Mouse (Mus musculus) neural tube, embryonic 14.5 days (tissue): ENCODE measurements at regions not wholly inside any gene's neighbourhood (a gene's known extent, or its start where the extent isn't known, plus 50 kb on each side); places are given as distances from the start of the nearest gene placed in this dataset.
"Not testable (repeated sequence)": the region's sequence is repeated elsewhere in the genome, so short reads cannot be mapped to it uniquely, and the experiment has no call there.

Experiments
- ATAC-seq: fragments of 200-750 bp; cut with Nextera tagmentation; 2 replicates; pipeline ENCODE4 v1.8.0; 2017; ENCODE audit warnings: low read depth, mild to moderate bottlenecking, moderate TSS enrichment, moderate library complexity
- H3K27ac ChIP-seq: fragments of 300-500 bp; sonication (generic); 2 replicates; pipeline ENCODE4 v1.5.1; 2014; ENCODE audit warnings: low read depth, mild to moderate bottlenecking, control low read depth, low read length, moderate library complexity, mixed read lengths
- H3K27me3 ChIP-seq: fragments of 300-500 bp; sonication (generic); 2 replicates; pipeline ENCODE4 v1.6.1; 2014; ENCODE audit warnings: low read length; ENCODE audit not compliant: control insufficient read depth, insufficient read depth
- H3K36me3 ChIP-seq: fragments of 300-500 bp; sonication (generic); 2 replicates; pipeline ENCODE4 v1.6.1; 2014; ENCODE audit warnings: low read length, mixed read lengths; ENCODE audit not compliant: control insufficient read depth, insufficient read depth
- H3K4me1 ChIP-seq: fragments of 300-500 bp; sonication (generic); 2 replicates; pipeline ENCODE4 v1.6.1; 2014; ENCODE audit warnings: low read length; ENCODE audit not compliant: control insufficient read depth, insufficient read depth
- H3K4me2 ChIP-seq: fragments of 300-500 bp; sonication (generic); 2 replicates; pipeline ENCODE4 v1.6.1; 2014; ENCODE audit warnings: mild to moderate bottlenecking, low read depth, low read length, control low read depth
- H3K4me3 ChIP-seq: fragments of 300-500 bp; sonication (generic); 2 replicates; pipeline ENCODE4 v1.5.1; 2014; ENCODE audit warnings: low read depth, low read length, control low read depth, mixed read lengths
- H3K9ac ChIP-seq: fragments of 300-500 bp; sonication (generic); replicated peaks from 2 replicates; pipeline ENCODE4 v1.6.1; 2014; ENCODE audit warnings: low read depth, mild to moderate bottlenecking, control low read depth, low read length, mixed read lengths
- H3K9me3 ChIP-seq: fragments of 300-500 bp; sonication (generic); 2 replicates; pipeline ENCODE4 v1.6.1; 2016; ENCODE audit warnings: low read length; ENCODE audit not compliant: control insufficient read depth
- WGBS: fragments of 180-500 bp; shearing (Covaris S2); extraction: QIAGEN DNeasy Blood & Tissue Kit; methylation state at CpG from one replicate; pipeline ENCODE4 v1.1.7; 2014; 5-methylcytosine and 5-hydroxymethylcytosine counted together

DNA sequence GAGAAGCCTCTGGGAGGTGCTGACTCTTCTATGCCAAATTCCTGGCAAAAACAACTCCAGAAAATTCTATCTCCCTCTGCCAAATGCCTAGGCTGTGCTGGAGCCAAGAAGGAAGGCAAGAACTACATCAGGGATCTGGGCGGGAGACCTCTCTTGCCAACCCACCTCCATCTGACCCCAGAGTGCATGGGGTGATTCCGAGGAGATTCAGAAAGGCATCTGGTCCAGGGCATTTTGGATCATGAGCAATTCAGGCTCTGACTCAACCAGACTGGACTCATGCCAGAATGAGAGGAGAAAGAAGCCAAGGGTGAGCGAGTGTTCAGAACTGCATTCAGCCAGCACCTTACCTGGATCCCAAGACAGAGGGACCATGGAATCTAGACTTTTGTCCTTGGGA is 137.0 kb upstream of the Ube2e1 start:
- 77% methylated on average over 3 of the region's 3 CpGs for WGBS
- Histone ChIP-seq H3K9me3 (no peaks in the 10 kb centered on the region), H3K27me3 (no peaks in the 10 kb centered on the region), H3K36me3 (no peaks in the 10 kb centered on the region), H3K4me1 (no peaks in the 10 kb centered on the region), H3K9ac (no peak overlapping the region), H3K27ac (no peak overlapping the region), H3K4me2 (no peak overlapping the region), H3K4me3 (no peak overlapping the region)
- ATAC-seq = no peak

- 83% methylated on average over 4 of the region's 4 CpGs for WGBS
- not testable (repeated sequence) for H3K4me2 ChIP-seq, H3K36me3 ChIP-seq, H3K9me3 ChIP-seq, H3K4me3 ChIP-seq, H3K27ac ChIP-seq, ATAC-seq, H3K9ac ChIP-seq, H3K27me3 ChIP-seq, H3K4me1 ChIP-seq
Measured at GRCm38 (mm10) chr14:18466864-18467263, 135.2 kb upstream of the Ube2e1 start.

- not testable (repeated sequence) for H3K4me2 ChIP-seq, H3K4me1 ChIP-seq, H3K9ac ChIP-seq, H3K36me3 ChIP-seq, ATAC-seq, H3K4me3 ChIP-seq, H3K27ac ChIP-seq, H3K27me3 ChIP-seq, H3K9me3 ChIP-seq
- WGBS = 34% methylated on average over 5 of the region's 5 CpGs
Measured at GRCm38 (mm10) chr14:18464199-18464598, 132.5 kb upstream of the Ube2e1 start.

- Histone ChIP-seq H3K9me3 (no peaks in the 10 kb centered on the region), H3K27me3 (no peaks in the 10 kb centered on the region), H3K4me1 (no peaks in the 10 kb centered on the region), H3K9ac (no peak overlapping the region), H3K4me2 (no peak overlapping the region), H3K4me3 (no peak overlapping the region), H3K36me3 (no peaks in the 10 kb centered on the region), H3K27ac (no peak overlapping the region)
- no peak for ATAC-seq
- WGBS = 38% methylated on average over 14 of the region's 14 CpGs
Measured at GRCm38 (mm10) chr14:18463230-18463873, 131.7 kb upstream of the Ube2e1 start.

- WGBS = 94% methylated on average over 4 of the region's 4 CpGs
- no peaks in the 10 kb centered on the region for H3K9me3 ChIP-seq
- no peak overlapping the region for H3K4me3 ChIP-seq
- H3K4me2 ChIP-seq = no peak overlapping the region
- H3K27me3 ChIP-seq = no peaks in the 10 kb centered on the region
- H3K9ac ChIP-seq = no peak overlapping the region
- ATAC-seq = no peak
- no peaks in the 10 kb centered on the region for H3K36me3 ChIP-seq
- no peaks in the 10 kb centered on the region for H3K4me1 ChIP-seq
- no peak overlapping the region for H3K27ac ChIP-seq
Measured at GRCm38 (mm10) chr14:18462381-18462780, 130.7 kb upstream of the Ube2e1 start.

DNA sequence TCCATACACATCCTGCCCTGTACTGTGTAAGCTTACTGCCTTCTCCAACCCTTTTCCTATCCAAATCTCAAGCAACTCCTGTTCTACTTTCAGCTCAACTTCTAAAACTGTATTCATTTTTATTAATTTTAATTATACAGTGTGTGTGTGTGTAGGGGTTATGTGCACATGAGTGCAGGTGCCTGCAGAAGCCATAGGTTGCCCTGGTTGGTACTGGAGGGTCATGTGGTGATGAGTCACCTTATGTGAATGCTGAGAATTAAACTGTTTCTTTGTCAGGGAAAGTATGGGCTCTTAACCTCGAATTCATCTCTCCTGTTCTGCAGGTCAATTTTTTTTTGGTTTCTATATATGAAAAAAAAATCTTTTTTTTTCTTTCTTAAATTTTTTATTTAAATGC is 117.0 kb upstream of the Ube2e1 start:
- no peak for ATAC-seq
- WGBS = 79% methylated on average over 1 of the region's 1 CpGs
- no peak overlapping the region for H3K27ac ChIP-seq

GRCm38 (mm10) chr14:18444492-18444891 is 112.8 kb upstream of the Ube2e1 start:
- 85% methylated on average over 1 of the region's 1 CpGs for WGBS
- Histone ChIP-seq H3K4me1 (no peaks in the 10 kb centered on the region), H3K9ac (no peak overlapping the region), H3K27ac (no peak overlapping the region), H3K27me3 (no peaks in the 10 kb centered on the region), H3K36me3 (no peaks in the 10 kb centered on the region), H3K4me3 (no peak overlapping the region), H3K9me3 (no peaks in the 10 kb centered on the region), H3K4me2 (no peak overlapping the region)
- no peak for ATAC-seq

More for the DNA sequence above, 117.0 kb upstream of the Ube2e1 start:
- Histone ChIP-seq H3K4me1 (no peaks in the 10 kb centered on the region), H3K4me3 (no peak overlapping the region), H3K36me3 (no peaks in the 10 kb centered on the region), H3K4me2 (no peak overlapping the region), H3K9ac (no peak overlapping the region), H3K9me3 (no peaks in the 10 kb centered on the region), H3K27me3 (no peaks in the 10 kb centered on the region)

DNA sequence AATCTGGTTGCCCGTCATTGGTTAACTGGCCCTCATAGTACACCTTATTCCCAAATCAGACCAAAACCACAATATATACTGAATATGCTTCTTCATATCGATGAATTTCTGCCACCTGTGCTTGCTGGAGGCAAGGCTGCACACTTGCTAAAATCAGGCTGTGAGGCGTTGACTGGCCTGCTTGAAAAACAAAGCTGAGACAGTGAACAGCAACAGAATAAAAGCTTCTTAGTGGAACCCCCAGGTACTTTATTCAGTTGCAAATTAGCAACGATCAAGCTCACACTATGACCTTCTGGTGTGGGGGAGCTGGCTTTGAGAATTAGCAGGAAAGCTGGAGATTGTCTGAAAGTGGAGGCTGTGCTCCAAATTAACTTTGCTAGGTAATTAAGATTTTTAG is 97.3 kb upstream of the Ube2e1 start:
- ATAC-seq, H3K9ac ChIP-seq, H3K27me3 ChIP-seq, H3K4me1 ChIP-seq, H3K4me3 ChIP-seq, H3K4me2 ChIP-seq, H3K9me3 ChIP-seq, H3K27ac ChIP-seq, H3K36me3 ChIP-seq: not testable (repeated sequence)
- WGBS = 33% methylated on average over 4 of the region's 4 CpGs

- Histone ChIP-seq H3K27ac (no peak overlapping the region), H3K36me3 (no peaks in the 10 kb centered on the region), H3K4me2 (no peak overlapping the region), H3K9me3 (no peaks in the 10 kb centered on the region), H3K4me3 (no peak overlapping the region), H3K4me1 (no peaks in the 10 kb centered on the region), H3K27me3 (no peaks in the 10 kb centered on the region), H3K9ac (no peak overlapping the region)
- ATAC-seq = no peak
Measured at GRCm38 (mm10) chr14:18425887-18426286, 94.2 kb upstream of the Ube2e1 start.
